Mouse (Mus musculus) kidney, postnatal 0 days (tissue): ENCODE data around the gene Proser2. TPM values are rescaled to one million over a fixed set of nuclear protein-coding genes. Genes with fewer than 3 reads are reported as not detected.
A peak's percentile ranks its signal among the peaks of the same experiment; 100 is the strongest.

Experiments
- ATAC-seq: fragments of 200-750 bp; cut with Nextera tagmentation; replicated peaks from 2 replicates; pipeline ENCODE4 v1.8.0; 2017; ENCODE audit warnings: low read depth, moderate number of reproducible peaks, moderate TSS enrichment, moderate library complexity; ENCODE audit not compliant: low FRiP score
- DNase-seq: peaks from one replicate; pipeline ENCODE4 v3.0.0-alpha.2; 2016; ENCODE audit warnings: low spot score
- H3K27ac ChIP-seq: fragments of 300-500 bp; sonication (generic); 2 replicates; pipeline ENCODE4 v1.5.1; 2014; ENCODE audit warnings: mild to moderate bottlenecking
- H3K27me3 ChIP-seq: fragments of 300-500 bp; sonication (generic); 2 replicates; pipeline ENCODE4 v1.6.1; 2014; ENCODE audit warnings: low read length, mixed read lengths; ENCODE audit not compliant: insufficient read depth
- H3K36me3 ChIP-seq: fragments of 300-500 bp; sonication (generic); 2 replicates; pipeline ENCODE4 v1.6.1; 2014; ENCODE audit warnings: low read length, mixed read lengths; ENCODE audit not compliant: insufficient read depth
- H3K4me1 ChIP-seq: fragments of 300-500 bp; sonication (generic); replicated peaks from 2 replicates; pipeline ENCODE4 v1.6.1; 2014; ENCODE audit warnings: antibody characterized with exemption, low read length, mixed read lengths; ENCODE audit not compliant: insufficient read depth
- H3K4me2 ChIP-seq: fragments of 300-500 bp; sonication (generic); 2 replicates; pipeline ENCODE4 v1.6.1; 2014; ENCODE audit warnings: mild to moderate bottlenecking, low read length, moderate library complexity, mixed read lengths
- H3K4me3 ChIP-seq: fragments of 300-500 bp; sonication (generic); replicated peaks from 2 replicates; pipeline ENCODE4 v1.5.1; 2014; ENCODE audit warnings: low read depth, low read length
- H3K9ac ChIP-seq: fragments of 300-500 bp; sonication (generic); 2 replicates; pipeline ENCODE4 v1.6.1; 2014; ENCODE audit warnings: low read depth, low read length
- H3K9me3 ChIP-seq: fragments of 300-500 bp; sonication (generic); replicated peaks from 2 replicates; pipeline ENCODE4 v1.6.1; 2016; ENCODE audit warnings: low read length, inconsistent platforms, mixed read lengths
- CTCF ChIP-seq: IDR thresholded peaks from 2 replicates; pipeline ENCODE4 v1.5.1; 2016; ENCODE audit warnings: antibody characterized with exemption, low read depth, mild to moderate bottlenecking, moderate library complexity
- WGBS: fragments of 180-500 bp; shearing (Covaris S2); extraction: QIAGEN DNeasy Blood & Tissue Kit; methylation state at CpG from one replicate; pipeline ENCODE4 v1.1.7; 2014; 5-methylcytosine and 5-hydroxymethylcytosine counted together
- polyA plus RNA-seq: library from polyadenylated mRNA; unstranded; fragments of >200 nt; fragmentation: Nextera tagmentation; extraction: Ambion mirVana; gene quantifications from 2 replicates; pipeline ENCODE4 v1.2.1, GENCODE M21; 2015

Gene Proser2
- polyA plus RNA-seq, 1 experiment from 2014 or later: 16.7 TPM

DNA sequence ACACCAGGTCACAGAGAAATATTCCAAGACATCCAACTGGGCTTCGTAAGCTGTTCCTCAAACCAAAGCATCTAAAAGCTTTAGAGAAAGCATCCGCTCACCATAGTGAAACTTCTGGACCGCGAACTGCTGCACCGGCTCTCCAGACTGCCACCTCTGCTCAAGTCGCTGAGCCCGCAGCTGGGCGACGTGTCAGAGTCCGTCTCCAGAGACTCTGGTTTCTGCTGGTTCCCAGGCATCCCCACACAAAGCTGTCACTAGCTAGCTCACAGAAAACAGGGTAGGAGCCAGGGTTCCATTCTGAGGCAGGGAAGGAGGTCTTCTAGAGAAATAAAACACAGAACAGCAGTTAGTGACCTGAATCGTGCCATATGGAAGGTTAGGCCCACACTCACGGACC, 16.2 kb downstream of the Proser2 start:
- Histone ChIP-seq H3K4me1 (no peaks in the 10 kb centered on the region), H3K9me3 (no peaks in the 10 kb centered on the region), H3K4me2 (no peak overlapping the region), H3K36me3 (no peaks in the 10 kb centered on the region), H3K27ac (no peak overlapping the region), H3K9ac (0 out of 2 replicates have a peak overlapping the region, but pooled peaks have one; percentile 8), H3K4me3 (no peak overlapping the region), H3K27me3 (no peaks in the 10 kb centered on the region)
- no peak for TF ChIP-seq CTCF
- 55% methylated on average over 12 of the region's 12 CpGs for WGBS
- ATAC-seq: no peak
- DNase-seq: peak; percentile 25

DNA sequence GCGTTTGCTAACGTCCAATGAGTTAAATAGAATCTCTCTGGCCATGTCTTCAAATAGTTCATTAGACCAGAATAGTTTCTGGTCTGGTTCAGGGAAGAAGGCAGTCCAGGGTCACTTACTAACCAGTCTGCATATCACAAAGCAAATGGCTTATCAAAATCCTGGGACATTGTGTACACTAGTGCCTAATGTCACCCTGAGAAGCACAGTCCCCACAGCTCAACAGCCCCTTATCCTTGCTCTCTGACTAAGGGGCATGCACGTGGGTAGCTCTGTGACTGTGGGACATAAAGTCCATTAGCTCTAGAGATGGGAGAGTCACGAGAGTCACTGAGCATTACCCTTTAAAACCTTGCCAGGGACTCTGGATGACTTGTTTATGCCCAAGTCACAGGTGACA, 17.4 kb downstream of the Proser2 start:
- no peak overlapping the region for H3K9ac ChIP-seq
- ATAC-seq: no peak
- TF ChIP-seq CTCF: no peak
- no peaks in the 10 kb centered on the region for H3K27me3 ChIP-seq
- H3K4me3 ChIP-seq: no peak overlapping the region
- no peak overlapping the region for H3K4me2 ChIP-seq
- no peaks in the 10 kb centered on the region for H3K9me3 ChIP-seq
- no peaks in the 10 kb centered on the region for H3K4me1 ChIP-seq
- no peak for DNase-seq
- no peak overlapping the region for H3K27ac ChIP-seq
- no peaks in the 10 kb centered on the region for H3K36me3 ChIP-seq
- WGBS: 84% methylated on average over 4 of the region's 4 CpGs

DNA sequence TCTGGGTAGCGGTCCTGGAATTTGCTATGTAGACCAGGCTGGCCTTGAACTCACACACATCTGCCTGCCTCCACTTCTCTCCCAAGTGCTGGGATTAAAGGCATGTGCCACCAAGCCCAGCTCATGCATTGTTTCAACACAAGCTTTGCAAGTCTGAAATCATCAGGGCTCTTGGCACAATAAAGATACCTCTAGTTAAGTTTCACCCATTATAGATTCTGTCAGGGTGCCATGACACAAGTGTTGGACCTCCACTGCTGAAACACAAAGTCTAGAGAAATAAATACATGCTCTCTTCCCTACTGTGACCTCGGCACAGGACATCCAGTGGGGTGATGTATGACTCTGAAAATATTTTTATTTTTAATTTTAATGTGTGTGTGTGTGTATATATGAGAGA, 24.6 kb downstream of the Proser2 start:
- Histone ChIP-seq H3K4me1 (no peaks in the 10 kb centered on the region), H3K4me2 (no peak overlapping the region), H3K27me3 (peaks cover 5% of the 10 kb centered on the region; the same call in 1 of the 2 replicates), H3K27ac (no peak overlapping the region), H3K9me3 (no peaks in the 10 kb centered on the region), H3K4me3 (no peak overlapping the region), H3K36me3 (no peaks in the 10 kb centered on the region), H3K9ac (no peak overlapping the region)
- ATAC-seq (no peak), DNase-seq (no peak)
- no peak for TF ChIP-seq CTCF
- 89% methylated on average over 2 of the region's 2 CpGs for WGBS

DNA sequence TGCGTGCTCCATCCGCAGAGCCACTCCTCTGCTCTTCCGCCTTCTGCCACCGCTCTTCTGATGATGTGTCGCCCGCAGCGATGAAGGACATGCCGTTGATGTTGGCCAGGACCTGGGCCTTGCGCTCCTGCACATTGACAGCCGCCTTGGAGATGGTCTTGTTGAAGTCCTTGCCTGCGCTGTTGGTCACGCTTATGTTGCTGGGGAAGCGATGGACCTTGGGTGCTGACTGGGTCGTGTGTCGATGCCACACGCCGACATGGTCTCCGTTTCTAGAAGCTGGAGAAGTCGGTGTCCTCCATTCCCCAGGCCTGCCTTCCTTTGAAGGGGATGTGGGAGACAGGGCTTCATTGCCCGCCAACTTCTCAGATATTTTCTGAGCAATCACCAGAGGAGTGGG, 29.3 kb downstream of the Proser2 start:
- H3K27ac ChIP-seq: no peak overlapping the region
- H3K9ac ChIP-seq: peak overlapping the region; percentile 41; the same call in 1 of the 2 replicates
- WGBS: 48% methylated on average over 20 of the region's 20 CpGs
- H3K4me1 ChIP-seq: no peaks in the 10 kb centered on the region
- H3K27me3 ChIP-seq: peaks cover 5% of the 10 kb centered on the region; the same call in 1 of the 2 replicates
- H3K4me2 ChIP-seq: peak overlapping the region; percentile 61
- no peak for TF ChIP-seq CTCF
- H3K4me3 ChIP-seq: peak overlapping the region; percentile 22
- no peaks in the 10 kb centered on the region for H3K9me3 ChIP-seq
- no peak; the same call in 1 of the 2 replicates for ATAC-seq
- DNase-seq: no peak
- H3K36me3 ChIP-seq: no peaks in the 10 kb centered on the region

DNA sequence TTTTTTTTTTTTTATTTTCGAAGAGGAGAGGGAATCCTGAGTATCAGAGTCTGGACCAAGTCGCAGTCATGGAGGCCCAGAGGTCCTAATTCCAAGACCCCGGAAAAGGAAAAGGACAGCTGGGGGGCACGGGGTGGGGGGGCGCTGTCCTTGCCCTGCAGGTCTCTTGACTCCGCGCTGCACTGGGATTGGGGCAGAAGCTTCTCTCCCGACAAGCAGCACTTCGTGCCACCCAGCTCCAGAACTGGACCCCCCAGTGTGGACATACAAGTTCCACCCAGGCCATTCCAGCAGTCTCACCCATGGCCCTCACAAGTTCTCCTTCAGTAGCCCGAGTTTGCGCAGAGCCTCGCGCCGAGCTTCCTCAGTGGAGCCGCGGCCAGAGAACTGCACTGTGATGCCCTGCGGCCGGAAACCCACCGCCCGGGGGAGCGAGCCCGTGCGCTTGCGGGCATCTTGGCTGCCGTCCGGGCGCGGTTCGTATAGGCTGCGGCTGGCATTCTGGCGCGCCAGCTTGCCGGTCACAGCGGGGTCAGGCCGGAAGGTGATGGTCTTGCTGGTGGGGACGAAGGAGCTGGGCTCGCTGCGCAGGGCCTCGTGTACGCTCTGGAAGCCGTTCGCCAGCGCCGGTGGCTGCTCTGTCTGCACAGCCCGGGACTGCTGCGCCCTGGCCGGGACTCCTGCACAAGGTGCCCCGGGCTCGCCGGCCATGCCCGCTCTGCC, 29.8 kb downstream of the Proser2 start:
- WGBS: 22% methylated on average over 51 of the region's 51 CpGs
- ATAC-seq: peak; percentile 73

GRCm38 (mm10) chr2:6099443-6099842, 30.6 kb downstream of the Proser2 start:
- ATAC-seq: no peak
- no peak overlapping the region for H3K4me3 ChIP-seq
- H3K36me3 ChIP-seq: no peaks in the 10 kb centered on the region
- no peaks in the 10 kb centered on the region for H3K9me3 ChIP-seq
- 82% methylated on average over 9 of the region's 9 CpGs for WGBS
- no peak overlapping the region for H3K4me2 ChIP-seq
- no peak overlapping the region for H3K27ac ChIP-seq
- no peak for DNase-seq
- no peak for TF ChIP-seq CTCF
- H3K27me3 ChIP-seq: peaks cover 5% of the 10 kb centered on the region; the same call in 1 of the 2 replicates
- H3K4me1 ChIP-seq: no peaks in the 10 kb centered on the region
- no peak overlapping the region for H3K9ac ChIP-seq

More for the DNA sequence above, 29.8 kb downstream of the Proser2 start:
- H3K4me2 ChIP-seq: peak overlapping the region; percentile 61
- no peak overlapping the region for H3K27ac ChIP-seq
- peaks cover 5% of the 10 kb centered on the region; the same call in 1 of the 2 replicates for H3K27me3 ChIP-seq
- H3K36me3 ChIP-seq: no peaks in the 10 kb centered on the region
- DNase-seq: peak; percentile 56
- no peaks in the 10 kb centered on the region for H3K9me3 ChIP-seq
- peak overlapping the region; percentile 22 for H3K4me3 ChIP-seq
- H3K9ac ChIP-seq: peak overlapping the region; percentile 41; the same call in 1 of the 2 replicates
- no peak for TF ChIP-seq CTCF
- H3K4me1 ChIP-seq: no peaks in the 10 kb centered on the region
